Mouse (Mus musculus) MEL (cell line): ENCODE measurements around the gene Baz2a. TPM values are rescaled to one million over a fixed set of nuclear protein-coding genes. Genes with fewer than 3 reads are reported as not detected.

ENCODE experiments used
- DNase-seq: peaks from one replicate; pipeline ENCODE4 v3.0.0; 2011; ENCODE audit warnings: low read depth, low spot score
- H3K27ac ChIP-seq: 2 replicates; pipeline ENCODE4 v1.5.1; 2012; ENCODE audit warnings: low read depth, mild to moderate bottlenecking, control low read depth, low read length, moderate library complexity; ENCODE audit not compliant: control insufficient read depth
- H3K27me3 ChIP-seq, 2 experiments: fragments of 150-350 bp in 1 of 2; sonication (generic) in 1 of 2; 2 replicates each; pipeline ENCODE4 v1.6.1; 2012; ENCODE audit warnings: low read length in 2 of 2, mild to moderate bottlenecking in 2 of 2, improper control_type of control experiment in 1 of 2, moderate library complexity in 1 of 2; ENCODE audit not compliant: insufficient read depth in 2 of 2, control insufficient read depth in 1 of 2
- H3K36me3 ChIP-seq, 2 experiments: 2 replicates each; pipeline ENCODE4 v1.6.1; 2012 to 2014; ENCODE audit warnings: low read length in 2 of 2, improper control_type of control experiment in 1 of 2, inconsistent platforms in 1 of 2, mild to moderate bottlenecking in 1 of 2; ENCODE audit not compliant: insufficient read depth in 2 of 2, control insufficient read depth in 1 of 2
- H3K4me1 ChIP-seq, 2 experiments: fragments of 150-350 bp in 1 of 2; sonication (generic) in 1 of 2; 2 replicates each; pipeline ENCODE4 v1.6.1; 2012; ENCODE audit warnings: low read length in 2 of 2, improper control_type of control experiment in 1 of 2, mild to moderate bottlenecking in 1 of 2; ENCODE audit not compliant: insufficient read depth in 2 of 2, control insufficient read depth in 1 of 2
- H3K4me3 ChIP-seq, 2 experiments: fragments of 150-350 bp in 1 of 2; sonication (generic) in 1 of 2; 2 replicates each; pipeline ENCODE4 v1.5.1; 2012; ENCODE audit warnings: low read depth in 2 of 2, low read length in 2 of 2, mild to moderate bottlenecking in 2 of 2, moderate library complexity in 2 of 2, control low read depth in 1 of 2, improper control_type of control experiment in 1 of 2; ENCODE audit not compliant: control insufficient read depth in 1 of 2, insufficient read depth in 1 of 2
- H3K79me2 ChIP-seq: 2 replicates; pipeline ENCODE4 v1.6.1; 2012; ENCODE audit warnings: mild to moderate bottlenecking, low read length, moderate library complexity; ENCODE audit not compliant: control insufficient read depth, poor library complexity, insufficient read depth
- H3K9ac ChIP-seq: 2 replicates; pipeline ENCODE4 v1.6.1; 2012; ENCODE audit warnings: low read depth, mild to moderate bottlenecking, control low read depth, low read length, moderate library complexity; ENCODE audit not compliant: control insufficient read depth, poor library complexity, severe bottlenecking
- H3K9me3 ChIP-seq: fragments of 150-350 bp; sonication (generic); replicated peaks from 2 replicates; pipeline ENCODE4 v1.6.1; 2012; ENCODE audit warnings: mild to moderate bottlenecking, low read length, improper control_type of control experiment, moderate library complexity; ENCODE audit not compliant: insufficient read depth
- BHLHE40 ChIP-seq: IDR thresholded peaks from 2 replicates; pipeline ENCODE4 v1.6.1; 2012; ENCODE audit warnings: low read depth, mild to moderate bottlenecking, inconsistent platforms, low read length, improper control_type of control experiment, borderline replicate concordance
- CTCF ChIP-seq, 3 experiments: IDR thresholded peaks in 2 of 3; conservative IDR thresholded peaks in 1 of 3; 2 replicates each; pipeline ENCODE4 v1.5.1; 2011 to 2012; ENCODE audit warnings: low read length in 3 of 3, low read depth in 2 of 3, mild to moderate bottlenecking in 2 of 3, improper control_type of control experiment in 1 of 3, inconsistent platforms in 1 of 3, mixed read lengths in 1 of 3, moderate library complexity in 1 of 3; ENCODE audit not compliant: control insufficient read depth in 1 of 3, insufficient read depth in 1 of 3, poor library complexity in 1 of 3, severe bottlenecking in 1 of 3
- ELF1 ChIP-seq: IDR thresholded peaks from 2 replicates; pipeline ENCODE4 v1.6.1; 2014; ENCODE audit warnings: low read depth, mild to moderate bottlenecking, inconsistent platforms, low read length, improper control_type of control experiment, moderate library complexity
- EP300 ChIP-seq, 2 experiments: IDR thresholded peaks; 2 replicates each; pipeline ENCODE4 v1.6.1; 2011; ENCODE audit warnings: improper control_type of control experiment in 2 of 2, low read length in 2 of 2, low read depth in 1 of 2, mild to moderate bottlenecking in 1 of 2
- GABPA ChIP-seq: IDR thresholded peaks from 2 replicates; pipeline ENCODE4 v1.6.1; 2012; ENCODE audit warnings: low read depth, mild to moderate bottlenecking, inconsistent platforms, low read length, improper control_type of control experiment, moderate library complexity
- GATA1 ChIP-seq: IDR thresholded peaks from 2 replicates; pipeline ENCODE4 v1.6.1; 2011; ENCODE audit warnings: low read depth, low read length, improper control_type of control experiment
- HCFC1 ChIP-seq: IDR thresholded peaks from 2 replicates; pipeline ENCODE4 v1.6.1; 2012; ENCODE audit warnings: low read depth, mild to moderate bottlenecking, inconsistent platforms, low read length, improper control_type of control experiment, moderate library complexity
- KAT2A ChIP-seq: conservative IDR thresholded peaks from 2 replicates; pipeline ENCODE4 v1.6.1; 2012; ENCODE audit warnings: low read depth, low read length, improper control_type of control experiment, inconsistent platforms
- MAFK ChIP-seq: IDR thresholded peaks from 2 replicates; pipeline ENCODE4 v1.6.1; 2011; ENCODE audit warnings: low read depth, mild to moderate bottlenecking, low read length, improper control_type of control experiment, borderline replicate concordance
- MXI1 ChIP-seq: IDR thresholded peaks from 2 replicates; pipeline ENCODE4 v1.6.1; 2011; ENCODE audit warnings: mild to moderate bottlenecking, low read depth, low read length, improper control_type of control experiment
- MYB ChIP-seq: IDR thresholded peaks from 2 replicates; pipeline ENCODE4 v1.6.1; 2011; ENCODE audit warnings: mild to moderate bottlenecking, low read depth, low read length, improper control_type of control experiment
- POLR2AphosphoS2 ChIP-seq: IDR thresholded peaks from 2 replicates; pipeline ENCODE4 v1.6.1; 2011; ENCODE audit warnings: low read length, improper control_type of control experiment
- SIN3A ChIP-seq: IDR thresholded peaks from 2 replicates; pipeline ENCODE4 v1.6.1; 2012; ENCODE audit warnings: low read length, improper control_type of control experiment, inconsistent platforms
- SMC3 ChIP-seq: IDR thresholded peaks from 2 replicates; pipeline ENCODE4 v1.6.1; 2011; ENCODE audit warnings: low read depth, low read length, improper control_type of control experiment
- TBP ChIP-seq: IDR thresholded peaks from 2 replicates; pipeline ENCODE4 v1.8.0; 2011; ENCODE audit warnings: low read depth, low read length, improper control_type of control experiment
- UBTF ChIP-seq: IDR thresholded peaks from 2 replicates; pipeline ENCODE4 v1.6.1; 2012; ENCODE audit warnings: low read depth, mild to moderate bottlenecking, inconsistent platforms, low read length, improper control_type of control experiment, moderate library complexity, borderline replicate concordance; ENCODE audit not compliant: insufficient read depth
- ZC3H11A ChIP-seq: IDR thresholded peaks from 2 replicates; pipeline ENCODE4 v1.6.1; 2012; ENCODE audit warnings: low read depth, mild to moderate bottlenecking, inconsistent platforms, low read length, improper control_type of control experiment
- polyA plus RNA-seq, 2 experiments: library from polyadenylated mRNA; stranded (reverse) in 1 of 2; unstranded in 1 of 2; fragments of >175 nt in 1 of 2; fragments of >200 nt in 1 of 2; gene quantifications; 2 replicates each; pipeline versions ENCODE4 v1.2.1 to v1.2.4; 2012; ENCODE audit warnings: low replicate concordance in 2 of 2, low read depth in 1 of 2; ENCODE audit not compliant: insufficient read length in 2 of 2, insufficient read depth in 1 of 2, missing spikeins in 1 of 2
- total RNA-seq: library from RNA; depleted of rRNA; stranded (reverse); fragments of 300-350 nt; gene quantifications from 2 replicates; pipeline ENCODE4 v1.2.3, GENCODE M21; 2012

Gene Baz2a
- total and polyA plus RNA-seq, 3 experiments, result 5.5 to 46.0 (median 33.8) TPM

DNA sequence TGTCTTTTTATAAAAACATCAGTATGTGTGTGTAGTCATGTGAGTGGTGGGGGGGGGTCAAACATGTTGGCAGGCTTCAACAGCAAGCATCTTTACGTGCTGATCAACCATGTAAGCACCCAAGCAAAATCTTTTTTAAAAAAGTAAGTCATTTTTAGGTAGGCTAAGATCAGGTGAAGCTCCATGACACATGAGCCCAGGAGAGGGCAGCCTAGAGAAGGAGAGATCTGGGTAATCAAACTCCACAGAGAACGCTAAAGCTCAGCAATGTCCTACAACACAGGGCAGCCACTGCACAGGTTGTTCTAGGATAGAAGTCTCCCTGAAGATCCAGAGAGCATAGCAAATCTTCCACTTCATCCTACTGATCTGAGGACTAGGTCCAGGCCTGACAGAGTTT lies 50.8 kb downstream of the Baz2a start:
- DNase-seq, result no peak
- Histone ChIP-seq H3K4me1 (no peaks in the 10 kb centered on the region), H3K4me3 (no peak overlapping the region), H3K27me3 (no peaks in the 10 kb centered on the region), H3K9me3 (no peaks in the 10 kb centered on the region)
- TF ChIP-seq MXI1, result no peak
- TF ChIP-seq CTCF (IDR thresholded peaks at IDR 0.05 in 2 of 3, conservative IDR thresholded peaks at IDR 0.05 in 1 of 3; ENCODE audit: control insufficient read depth in 1 of 3, insufficient read depth in 1 of 3, low read depth in 2 of 3, low read length in 3 of 3, poor library complexity in 1 of 3, severe bottlenecking in 1 of 3), result peak in 1 of 3 experiments; percentile 26; a peak in 1 of 6 replicates
- TF ChIP-seq SMC3, result peak; percentile 41
- TF ChIP-seq, all 39 proteins: peak for 2
- Histone ChIP-seq H3K27ac (no peak overlapping the region), H3K79me2 (no peaks in the 10 kb centered on the region), H3K36me3 (no peaks in the 10 kb centered on the region), H3K9ac (no peak overlapping the region)

DNA sequence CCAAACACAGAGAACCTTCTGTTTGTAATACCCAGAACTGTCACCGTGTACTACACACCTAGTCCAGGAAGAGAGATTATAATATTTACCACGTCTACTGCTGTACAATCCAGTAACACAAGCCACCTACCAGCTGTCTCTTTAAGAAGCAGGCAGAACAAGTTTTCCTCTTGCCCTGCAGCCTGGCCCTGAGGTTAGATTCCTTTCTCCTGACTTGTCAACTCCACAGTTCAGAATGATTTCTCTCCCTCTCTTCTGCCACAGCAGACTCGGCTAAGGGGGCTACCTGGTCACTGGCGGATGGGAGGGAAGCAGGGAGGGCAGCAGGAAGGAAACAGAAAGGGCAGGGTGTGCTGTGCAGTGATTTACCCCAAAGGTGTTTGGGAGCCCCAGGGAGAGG lies 52.3 kb downstream of the Baz2a start:
- Histone ChIP-seq H3K4me3 (no peak overlapping the region), H3K79me2 (no peaks in the 10 kb centered on the region), H3K9ac (no peak overlapping the region), H3K36me3 (no peaks in the 10 kb centered on the region), H3K4me1 (0 out of 4 replicates have a peak, but pooled peaks cover 0 to under 1% of the 10 kb centered on the region in 2 experiments), H3K9me3 (no peaks in the 10 kb centered on the region), H3K27me3 (no peaks in the 10 kb centered on the region), H3K27ac (no peak overlapping the region)
- no peak for DNase-seq
- TF ChIP-seq KAT2A (no peak), CTCF (IDR thresholded peaks at IDR 0.05 in 2 of 3, conservative IDR thresholded peaks at IDR 0.05 in 1 of 3; ENCODE audit: control insufficient read depth in 1 of 3, insufficient read depth in 1 of 3, low read depth in 2 of 3, low read length in 3 of 3, poor library complexity in 1 of 3, severe bottlenecking in 1 of 3) (no peak), ELF1 (no peak), SIN3A (no peak), MYB (no peak)

DNA sequence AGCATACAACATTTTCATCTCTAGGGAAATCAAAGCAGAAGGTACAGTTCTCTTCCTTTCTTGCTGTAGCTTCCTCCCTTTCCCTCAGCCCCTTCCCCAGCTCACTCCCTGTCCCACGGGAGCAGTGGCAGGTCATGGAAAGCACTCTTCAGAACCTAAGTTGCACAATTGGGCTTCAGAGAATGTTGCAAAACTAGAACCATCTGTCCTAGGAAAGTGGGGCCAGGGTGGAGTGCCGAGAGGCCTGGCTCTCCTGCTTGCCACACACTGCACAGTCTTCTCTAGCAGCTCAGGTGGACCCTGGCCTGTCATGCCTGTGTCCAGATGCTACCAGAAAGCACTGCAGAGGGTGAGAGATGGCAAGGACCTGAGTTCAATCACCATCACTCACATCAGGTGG lies 53.6 kb downstream of the Baz2a start:
- Histone ChIP-seq H3K27ac (no peak overlapping the region), H3K79me2 (no peaks in the 10 kb centered on the region), H3K27me3 (no peaks in the 10 kb centered on the region), H3K36me3 (peaks cover 0 to 4% of the 10 kb centered on the region in 2 experiments; a peak in 2 of 4 replicates), H3K4me3 (no peak overlapping the region), H3K9me3 (no peaks in the 10 kb centered on the region), H3K4me1 (peaks cover 3 to 7% of the 10 kb centered on the region in 2 experiments; a peak in 2 of 4 replicates), H3K9ac (no peak overlapping the region)
- TF ChIP-seq GABPA (no peak), BHLHE40 (no peak), MXI1 (no peak), KAT2A (no peak), POLR2AphosphoS2 (no peak), EP300 (IDR thresholded peaks at IDR 0.05; ENCODE audit: low read depth in 1 of 2, low read length in 2 of 2) (no peak), SIN3A (no peak), UBTF (no peak), HCFC1 (no peak), MAFK (no peak), GATA1 (no peak), TBP (no peak), ZC3H11A (no peak)
- no peak for DNase-seq
